ENCODE assay signal across 12 mouse cellular contexts in the genomic region with DNA sequence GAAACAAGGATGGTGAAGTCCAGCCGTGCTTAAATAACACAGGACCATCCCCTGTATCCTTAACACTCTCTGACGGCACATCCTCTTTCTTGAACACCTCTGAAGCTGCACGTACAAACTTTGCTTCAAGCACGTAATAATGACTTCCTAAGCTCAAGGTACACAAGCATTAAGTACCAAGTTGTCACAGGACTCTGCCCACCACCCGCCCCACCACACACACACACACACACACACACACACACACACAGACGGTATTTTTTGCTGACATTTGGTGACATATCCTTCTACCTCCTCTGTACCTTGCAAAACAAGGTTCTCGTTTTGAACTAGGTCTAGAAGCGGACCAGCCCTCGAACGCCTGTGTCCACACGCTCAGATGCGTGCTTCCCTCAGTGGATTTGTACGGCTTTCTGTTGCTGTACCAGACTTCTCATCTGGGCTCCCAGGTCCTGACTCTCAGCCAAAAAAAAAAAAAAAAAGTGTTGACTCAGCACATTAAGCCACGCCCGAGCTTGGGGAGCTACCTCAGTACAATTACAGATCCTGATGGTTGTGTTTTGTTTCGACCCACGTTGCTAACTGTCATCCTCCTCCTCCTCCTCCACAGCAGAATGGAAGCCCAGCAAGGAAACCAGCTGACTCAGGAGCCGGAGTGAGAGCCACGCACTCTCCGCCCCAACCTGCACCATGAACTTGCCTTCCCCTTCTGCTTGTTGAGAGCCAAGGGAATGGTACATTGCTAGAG.
DNase-seq lines count a peak whose midpoint lies in the region; ATAC-seq and TF ChIP-seq lines count a peak whose summit lies in the region.
"Had no signal": no experiment of that assay in that cellular context is flagged by ENCODE, and none has a peak within 500 bp of the region (broad histone marks: within the 10 kb centered on the region; RNA-seq: fewer than 3 reads in every experiment).

No protein-coding gene starts in this region.

- no peak for TF ChIP-seq EP300 in stomach, postnatal 0 days (optimal IDR thresholded peaks at IDR 0.05)

- no peaks in the 10 kb centered on the region for H3K4me1 ChIP-seq in stomach, embryonic 16.5 days (ENCODE audit: control insufficient read depth, insufficient read depth, low read length)
- H3K4me1 ChIP-seq in stomach, postnatal 0 days (replicated peaks; ENCODE audit: control insufficient read depth, insufficient read depth): no peaks in the 10 kb centered on the region
- no peaks in the 10 kb centered on the region for H3K4me1 ChIP-seq in ES-E14 (ENCODE audit: control insufficient read depth in 2 of 2, insufficient read depth in 2 of 2, low read length in 2 of 2, poor library complexity in 1 of 2)
- H3K4me1 ChIP-seq in forebrain, embryonic 10.5 days: no peaks in the 10 kb centered on the region
- H3K4me1 ChIP-seq: limb, embryonic 12.5 days; lung, embryonic 15.5 days; midbrain, embryonic 15.5 days had no signal

- in situ Hi-C loops in ES-E14 (cut with MboI; ENCODE audit: low sequenced_read_pairs in 2 of 2, unreplicated experiment in 2 of 2): no loop called here

- H3K36me3 ChIP-seq in stomach, embryonic 16.5 days (ENCODE audit: control insufficient read depth, insufficient read depth, low read length): no peaks in the 10 kb centered on the region; the same call in 1 of the 2 replicates
- no peaks in the 10 kb centered on the region for H3K36me3 ChIP-seq in stomach, postnatal 0 days (ENCODE audit: control insufficient read depth, insufficient read depth, low read length)
- peaks cover 1% of the 10 kb centered on the region for H3K36me3 ChIP-seq in ES-E14 (ENCODE audit: control insufficient read depth, insufficient read depth, low read length, poor library complexity, severe bottlenecking)
- no peaks in the 10 kb centered on the region for H3K36me3 ChIP-seq in splenic B cell, adult 2 months (ENCODE audit: control insufficient read depth, insufficient read depth, low read length, poor library complexity, severe bottlenecking)
- H3K36me3 ChIP-seq in forebrain, embryonic 10.5 days (replicated peaks): peaks cover 10% of the 10 kb centered on the region
- H3K36me3 ChIP-seq: lung, embryonic 15.5 days; midbrain, embryonic 15.5 days had no signal

- H3K9me3 ChIP-seq in stomach, embryonic 16.5 days (replicated peaks; ENCODE audit: control insufficient read depth, low read length): no peaks in the 10 kb centered on the region
- H3K9me3 ChIP-seq in stomach, postnatal 0 days (ENCODE audit: control insufficient read depth, low read length): no peaks in the 10 kb centered on the region
- H3K9me3 ChIP-seq in ES-E14 (ENCODE audit: control insufficient read depth, insufficient read depth, low read depth, low read length): no peaks in the 10 kb centered on the region
- no peaks in the 10 kb centered on the region for H3K9me3 ChIP-seq in forebrain, embryonic 10.5 days
- H3K9me3 ChIP-seq: limb, embryonic 12.5 days; lung, embryonic 15.5 days; midbrain, embryonic 15.5 days had no signal

- H3K4me3 ChIP-seq in stomach, embryonic 16.5 days (replicated peaks; ENCODE audit: low read length): no peak overlapping the region
- H3K4me3 ChIP-seq in stomach, postnatal 0 days (ENCODE audit: low read depth, low read length): no peak overlapping the region
- H3K4me3 ChIP-seq in ES-E14 (ENCODE audit: insufficient read depth in 1 of 2, low read depth in 1 of 2, low read length in 2 of 2, poor library complexity in 1 of 2, severe bottlenecking in 1 of 2): no peak overlapping the region
- no peak overlapping the region for H3K4me3 ChIP-seq in forebrain, embryonic 10.5 days
- H3K4me3 ChIP-seq: gastrocnemius, adult 2 months; limb, embryonic 12.5 days; lung, embryonic 15.5 days; midbrain, embryonic 15.5 days had no signal

- no peak for TF ChIP-seq CTCF in stomach, postnatal 0 days (IDR thresholded peaks at IDR 0.05; ENCODE audit: low read depth)

- 0 out of 2 replicates have a peak, but pooled peaks have one; percentile 25 for ATAC-seq in stomach, embryonic 16.5 days (ENCODE audit: insufficient read depth, low FRiP score)
- no peak for ATAC-seq in stomach, postnatal 0 days (ENCODE audit: low FRiP score, low TSS enrichment)
- peak; percentile 55 for ATAC-seq in erythroid progenitor cell, adult 5-6 weeks (replicated peaks; ENCODE audit: low FRiP score, poor library complexity, severe bottlenecking)
- ATAC-seq: midbrain, embryonic 15.5 days had no signal

- no peaks in the 10 kb centered on the region for H3K27me3 ChIP-seq in stomach, embryonic 16.5 days (ENCODE audit: control insufficient read depth, insufficient read depth, low read length)
- H3K27me3 ChIP-seq in stomach, postnatal 0 days (ENCODE audit: control insufficient read depth, insufficient read depth, low read length): no peaks in the 10 kb centered on the region
- no peaks in the 10 kb centered on the region for H3K27me3 ChIP-seq in splenic B cell, adult 2 months (ENCODE audit: control insufficient read depth, insufficient read depth, low read length, poor library complexity, severe bottlenecking)
- no peaks in the 10 kb centered on the region for H3K27me3 ChIP-seq in forebrain, embryonic 10.5 days (ENCODE audit: poor library complexity, severe bottlenecking)
- H3K27me3 ChIP-seq: limb, embryonic 12.5 days; lung, embryonic 15.5 days; midbrain, embryonic 15.5 days had no signal

- H3K9ac ChIP-seq in stomach, embryonic 16.5 days (ENCODE audit: low read length): no peak overlapping the region
- no peak overlapping the region for H3K9ac ChIP-seq in stomach, postnatal 0 days (ENCODE audit: low read length)
- no peak overlapping the region for H3K9ac ChIP-seq in ES-E14 (ENCODE audit: insufficient read depth, low read depth, low read length, poor library complexity, severe bottlenecking)
- H3K9ac ChIP-seq: limb, embryonic 12.5 days; lung, embryonic 15.5 days; midbrain, embryonic 15.5 days had no signal

- no peak overlapping the region for H3K27ac ChIP-seq in stomach, embryonic 16.5 days (ENCODE audit: low read length)
- no peak overlapping the region for H3K27ac ChIP-seq in stomach, postnatal 0 days (replicated peaks)
- no peak overlapping the region for H3K27ac ChIP-seq in ES-E14 (ENCODE audit: insufficient read depth, low read depth, low read length, poor library complexity, severe bottlenecking)
- no peak overlapping the region for H3K27ac ChIP-seq in forebrain, embryonic 10.5 days
- H3K27ac ChIP-seq: gastrocnemius, adult 2 months; limb, embryonic 12.5 days; lung, embryonic 15.5 days; midbrain, embryonic 15.5 days had no signal

- no peak overlapping the region for H3K4me2 ChIP-seq in stomach, embryonic 16.5 days (ENCODE audit: low read depth, low read length)
- no peak overlapping the region for H3K4me2 ChIP-seq in stomach, postnatal 0 days (replicated peaks; ENCODE audit: low read depth)
- H3K4me2 ChIP-seq: limb, embryonic 12.5 days; lung, embryonic 15.5 days; midbrain, embryonic 15.5 days had no signal

- WGBS in stomach, embryonic 16.5 days: 67% methylated on average over 20 of the region's 20 CpGs
- WGBS in stomach, postnatal 0 days: 60% methylated on average over 20 of the region's 20 CpGs
- WGBS in forebrain, embryonic 10.5 days: 92% methylated on average over 20 of the region's 20 CpGs

- no peak for DNase-seq in stomach, postnatal 0 days (ENCODE audit: low spot score)
- DNase-seq in ES-E14 (ENCODE audit: low read depth, low spot score): no peak
- peak; percentile 27 for DNase-seq in splenic B cell, adult 2 months (ENCODE audit: low read depth, low spot score)
- DNase-seq in forebrain, embryonic 10.5 days (ENCODE audit: extremely low spot score, low spot score): no peak
- no peak for DNase-seq in cerebellum, adult 9-11 months
- DNase-seq: gastrocnemius, adult 2 months; spleen, adult 18-20 months had no signal

TF ChIP-seq in ES-E14, 5 proteins besides CTCF, POLR2A, EP300 and RAD21:
- TF ChIP-seq MAFK (IDR thresholded peaks at IDR 0.05; ENCODE audit: insufficient read depth, low read depth, low read length): peak; percentile 99
- TF ChIP-seq ZC3H11A (IDR thresholded peaks at IDR 0.05; ENCODE audit: borderline replicate concordance, low read depth, low read length): no peak
- TF ChIP-seq ZNF384 (IDR thresholded peaks at IDR 0.05; ENCODE audit: low read depth, low read length): peak; percentile 84
- TF ChIP-seq CHD2 (IDR thresholded peaks at IDR 0.05; ENCODE audit: low read depth, low read length): no peak
